Mouse (Mus musculus): ENCODE measurements at regions not wholly inside any gene's neighbourhood (a gene's known extent, or its start where the extent isn't known, plus 50 kb on each side); places are given as distances from the start of the nearest gene placed in this dataset.
A peak's percentile ranks its signal among the peaks of the same experiment; 100 is the strongest.

GRCm38 (mm10) chr7:68906771-68907395 lies 157.8 kb upstream of the Arrdc4 start:
- H3K27ac ChIP-seq, result no peak overlapping the region
- H3K4me1 ChIP-seq, result no peaks in the 10 kb centered on the region
- no peak for ATAC-seq (ENCODE audit: insufficient read depth, low FRiP score, low read depth)
- no peak overlapping the region for H3K4me3 ChIP-seq (replicated peaks)
- 85% methylated on average over 8 of the region's 8 CpGs for WGBS
- H3K27me3 ChIP-seq (replicated peaks), result no peaks in the 10 kb centered on the region
- H3K9ac ChIP-seq, result no peak overlapping the region
- no peak overlapping the region for H3K4me2 ChIP-seq
- H3K36me3 ChIP-seq, result no peaks in the 10 kb centered on the region
- H3K9me3 ChIP-seq, result no peaks in the 10 kb centered on the region

- no peak overlapping the region for H3K9ac ChIP-seq
- no peak overlapping the region for H3K27ac ChIP-seq
- WGBS, result 86% methylated on average over 4 of the region's 4 CpGs
- no peak overlapping the region for H3K4me2 ChIP-seq
- no peaks in the 10 kb centered on the region for H3K9me3 ChIP-seq
- H3K4me3 ChIP-seq (replicated peaks), result no peak overlapping the region
- no peaks in the 10 kb centered on the region for H3K4me1 ChIP-seq
- H3K27me3 ChIP-seq (replicated peaks), result no peaks in the 10 kb centered on the region
- no peaks in the 10 kb centered on the region for H3K36me3 ChIP-seq
- no peak for ATAC-seq (ENCODE audit: insufficient read depth, low FRiP score, low read depth)
These were observed 156.8 kb upstream of the Arrdc4 start for GRCm38 (mm10) chr7:68905793-68906192.

GRCm38 (mm10) chr7:68886173-68886572 lies 137.1 kb upstream of the Arrdc4 start:
- Histone ChIP-seq H3K9me3 (no peaks in the 10 kb centered on the region), H3K4me3 (replicated peaks) (no peak overlapping the region), H3K36me3 (no peaks in the 10 kb centered on the region), H3K27me3 (replicated peaks) (no peaks in the 10 kb centered on the region), H3K9ac (no peak overlapping the region), H3K4me2 (no peak overlapping the region), H3K4me1 (no peaks in the 10 kb centered on the region), H3K27ac (no peak overlapping the region)
- ATAC-seq (ENCODE audit: insufficient read depth, low FRiP score, low read depth), result no peak

- 37% methylated on average over 5 of the region's 5 CpGs for WGBS
- Histone ChIP-seq H3K4me3 (replicated peaks) (no peak overlapping the region), H3K9ac (no peak overlapping the region), H3K4me2 (no peak overlapping the region), H3K4me1 (no peaks in the 10 kb centered on the region), H3K27me3 (replicated peaks) (no peaks in the 10 kb centered on the region), H3K27ac (no peak overlapping the region), H3K9me3 (no peaks in the 10 kb centered on the region), H3K36me3 (no peaks in the 10 kb centered on the region)
- no peak for ATAC-seq (ENCODE audit: insufficient read depth, low FRiP score, low read depth)
These were observed 124.0 kb upstream of the Arrdc4 start for GRCm38 (mm10) chr7:68873008-68873407.

GRCm38 (mm10) chr7:68864322-68865031 lies 115.4 kb upstream of the Arrdc4 start:
- no peaks in the 10 kb centered on the region for H3K9me3 ChIP-seq
- no peak overlapping the region for H3K4me3 ChIP-seq (replicated peaks)
- no peaks in the 10 kb centered on the region for H3K4me1 ChIP-seq
- ATAC-seq (ENCODE audit: insufficient read depth, low FRiP score, low read depth), result no peak
- H3K9ac ChIP-seq, result no peak overlapping the region
- no peaks in the 10 kb centered on the region for H3K27me3 ChIP-seq (replicated peaks)
- H3K36me3 ChIP-seq, result no peaks in the 10 kb centered on the region
- H3K4me2 ChIP-seq, result no peak overlapping the region
- 59% methylated on average over 7 of the region's 7 CpGs for WGBS
- H3K27ac ChIP-seq, result no peak overlapping the region

GRCm38 (mm10) chr7:68858471-68859210 lies 109.6 kb upstream of the Arrdc4 start:
- H3K4me2 ChIP-seq, result no peak overlapping the region
- no peak overlapping the region for H3K9ac ChIP-seq
- no peaks in the 10 kb centered on the region for H3K27me3 ChIP-seq (replicated peaks)
- H3K4me1 ChIP-seq, result no peaks in the 10 kb centered on the region
- no peak overlapping the region for H3K27ac ChIP-seq
- H3K4me3 ChIP-seq (replicated peaks), result no peak overlapping the region
- ATAC-seq (ENCODE audit: insufficient read depth, low FRiP score, low read depth), result no peak; the same call in 1 of the 2 replicates
- no peaks in the 10 kb centered on the region for H3K9me3 ChIP-seq
- WGBS, result 34% methylated on average over 2 of the region's 2 CpGs
- no peaks in the 10 kb centered on the region for H3K36me3 ChIP-seq

GRCm38 (mm10) chr7:68851981-68852575 lies 103.0 kb upstream of the Arrdc4 start:
- Histone ChIP-seq H3K4me3 (replicated peaks) (no peak overlapping the region), H3K27ac (no peak overlapping the region), H3K4me1 (no peaks in the 10 kb centered on the region), H3K9ac (no peak overlapping the region), H3K36me3 (no peaks in the 10 kb centered on the region), H3K27me3 (replicated peaks) (no peaks in the 10 kb centered on the region), H3K4me2 (no peak overlapping the region), H3K9me3 (no peaks in the 10 kb centered on the region)
- ATAC-seq (ENCODE audit: insufficient read depth, low FRiP score, low read depth), result no peak
- 57% methylated on average over 3 of the region's 3 CpGs for WGBS

- H3K36me3 ChIP-seq, result no peaks in the 10 kb centered on the region
- no peak overlapping the region for H3K4me3 ChIP-seq (replicated peaks)
- H3K4me1 ChIP-seq, result peaks cover 3% of the 10 kb centered on the region; the same call in 1 of the 2 replicates
- H3K9ac ChIP-seq, result no peak overlapping the region
- H3K4me2 ChIP-seq, result no peak overlapping the region
- ATAC-seq (ENCODE audit: insufficient read depth, low FRiP score, low read depth), result peak; percentile 56; the same call in 1 of the 2 replicates
- no peak overlapping the region for H3K27ac ChIP-seq
- WGBS, result 22% methylated on average over 7 of the region's 7 CpGs
- H3K9me3 ChIP-seq, result no peaks in the 10 kb centered on the region
- no peaks in the 10 kb centered on the region for H3K27me3 ChIP-seq (replicated peaks)
These were observed 95.6 kb upstream of the Arrdc4 start for GRCm38 (mm10) chr7:68844606-68845005.

- no peaks in the 10 kb centered on the region for H3K27me3 ChIP-seq (replicated peaks)
- no peak overlapping the region for H3K4me2 ChIP-seq
- WGBS, result 43% methylated on average over 4 of the region's 4 CpGs
- no peaks in the 10 kb centered on the region for H3K36me3 ChIP-seq
- H3K4me3 ChIP-seq (replicated peaks), result no peak overlapping the region
- no peak overlapping the region for H3K9ac ChIP-seq
- H3K4me1 ChIP-seq, result peaks cover 3% of the 10 kb centered on the region; the same call in 1 of the 2 replicates
- H3K27ac ChIP-seq, result no peak overlapping the region
- no peaks in the 10 kb centered on the region for H3K9me3 ChIP-seq
- ATAC-seq (ENCODE audit: insufficient read depth, low FRiP score, low read depth), result no peak
These were observed 94.3 kb upstream of the Arrdc4 start for GRCm38 (mm10) chr7:68843374-68843773.

- Histone ChIP-seq H3K9me3 (no peaks in the 10 kb centered on the region), H3K27ac (no peak overlapping the region), H3K4me2 (no peak overlapping the region), H3K4me3 (replicated peaks) (no peak overlapping the region), H3K9ac (no peak overlapping the region), H3K36me3 (no peaks in the 10 kb centered on the region), H3K27me3 (replicated peaks) (no peaks in the 10 kb centered on the region), H3K4me1 (no peaks in the 10 kb centered on the region)
- no peak for ATAC-seq (ENCODE audit: insufficient read depth, low FRiP score, low read depth)
- WGBS, result 45% methylated on average over 10 of the region's 10 CpGs
These were observed 85.1 kb upstream of the Arrdc4 start for GRCm38 (mm10) chr7:68833977-68834791.

- Histone ChIP-seq H3K4me2 (no peak overlapping the region), H3K4me1 (no peaks in the 10 kb centered on the region), H3K9ac (no peak overlapping the region), H3K36me3 (no peaks in the 10 kb centered on the region), H3K4me3 (replicated peaks) (no peak overlapping the region), H3K9me3 (no peaks in the 10 kb centered on the region), H3K27me3 (replicated peaks) (no peaks in the 10 kb centered on the region), H3K27ac (no peak overlapping the region)
- no peak for ATAC-seq (ENCODE audit: insufficient read depth, low FRiP score, low read depth)
- WGBS, result 80% methylated on average over 7 of the region's 7 CpGs
These were observed 84.5 kb upstream of the Arrdc4 start for GRCm38 (mm10) chr7:68833517-68833916.

Measured in stomach, embryonic 15.5 days (tissue).